Comparison of ENCODE assay signal across 25 mouse cellular contexts in genomic region chr8:88783722-88784121, GRCm38 (mm10).
A peak's percentile ranks its signal among the peaks of the same experiment; 100 is the strongest.
DNase-seq lines count a peak whose midpoint lies in the region; ATAC-seq and TF ChIP-seq lines count a peak whose summit lies in the region.
"Had no signal": no experiment of that assay in that cellular context is flagged by ENCODE, and none has a peak within 500 bp of the region (broad histone marks: within the 10 kb centered on the region; RNA-seq: fewer than 3 reads in every experiment).

No protein-coding gene starts in this region.

- H3K4me1 ChIP-seq in lung, postnatal 0 days (ENCODE audit: insufficient read depth, low read depth, low read length), result no peaks in the 10 kb centered on the region
- H3K4me1 ChIP-seq in CH12.LX (ENCODE audit: control insufficient read depth in 1 of 2, insufficient read depth in 2 of 2), result peaks cover 4 to 13% of the 10 kb centered on the region in 2 experiments; a peak in 2 of 4 replicates
- H3K4me1 ChIP-seq: forebrain, embryonic 13.5 days had no signal

- H3K36me3 ChIP-seq in lung, postnatal 0 days (ENCODE audit: insufficient read depth, low read length), result no peaks in the 10 kb centered on the region
- no peaks in the 10 kb centered on the region for H3K36me3 ChIP-seq in CH12.LX (replicated peaks in 1 of 2; ENCODE audit: control insufficient read depth in 1 of 2, insufficient read depth in 1 of 2, low read length in 1 of 2)
- H3K36me3 ChIP-seq: forebrain, embryonic 10.5 days; G1E; heart, embryonic 13.5 days had no signal

- TF ChIP-seq EP300 in lung, postnatal 0 days (IDR thresholded peaks at IDR 0.05), result no peak
- TF ChIP-seq EP300 in CH12.LX (IDR thresholded peaks at IDR 0.05; ENCODE audit: low read length), result no peak

- no peak overlapping the region for H3K4me2 ChIP-seq in lung, postnatal 0 days (replicated peaks; ENCODE audit: low read depth, low read length)
- no peak overlapping the region for H3K4me2 ChIP-seq in CH12.LX (ENCODE audit: insufficient read depth, low read depth, poor library complexity, severe bottlenecking)
- H3K4me2 ChIP-seq: forebrain, embryonic 13.5 days; heart, embryonic 13.5 days; hindbrain, embryonic 14.5 days had no signal

- in situ Hi-C loops in CH12.LX (cut with MboI; ENCODE audit: low pct_ligation_motif_present, low pct_unique_long_range_greater_than_20kb, low sequenced_read_pairs), result no loop called here

- no peak for TF ChIP-seq POLR2A in CH12.LX (IDR thresholded peaks at IDR 0.05; ENCODE audit: low read depth, low read length)

- H3K9ac ChIP-seq in lung, postnatal 0 days (replicated peaks; ENCODE audit: low read depth), result no peak overlapping the region
- no peak overlapping the region for H3K9ac ChIP-seq in CH12.LX (ENCODE audit: insufficient read depth, low read depth)
- H3K9ac ChIP-seq: forebrain, embryonic 13.5 days; heart, embryonic 13.5 days; hindbrain, embryonic 14.5 days had no signal

- TF ChIP-seq CTCF in lung, postnatal 0 days (IDR thresholded peaks at IDR 0.05), result no peak
- no peak for TF ChIP-seq CTCF in CH12.LX (conservative IDR thresholded peaks at IDR 0.05 in 1 of 2, IDR thresholded peaks at IDR 0.05 in 1 of 2; ENCODE audit: low read depth in 2 of 2, low read length in 2 of 2)

- DNase-seq in lung, postnatal 36 days, result peak; percentile 4
- no peak for DNase-seq in lung, postnatal 0 days (ENCODE audit: low spot score)
- DNase-seq in A20 (ENCODE audit: low read depth, low spot score), result peak; percentile 22
- peak; percentile 37 for DNase-seq in CH12.LX (ENCODE audit: extremely low read depth)
- no peak for DNase-seq in cerebellum, postnatal 36 days
- DNase-seq in layer of hippocampus, postnatal 36 days, result no peak
- DNase-seq in neural tube, embryonic 10.5 days (ENCODE audit: extremely low spot score, low spot score), result no peak
- DNase-seq: adrenal gland, postnatal 10 days; adrenal gland, postnatal 36 days; cerebellum, adult 18-20 months; cerebellum, adult 9-10 months; cerebellum, postnatal 14 days; gastrocnemius, postnatal 10 days; gastrocnemius, postnatal 36 days; heart, adult 18-20 months had no signal

- dilution Hi-C loops in CH12.LX (cut with MboI; ENCODE audit: extremely low pct_ligation_motif_present, extremely low pct_unique_long_range_greater_than_20kb, low sequenced_read_pairs), result no loop called here

- WGBS in lung, postnatal 0 days, result 90% methylated on average over 1 of the region's 1 CpGs

- no peak overlapping the region for H3K4me3 ChIP-seq in lung, postnatal 0 days (ENCODE audit: low read depth, low read length)
- H3K4me3 ChIP-seq in CH12.LX (replicated peaks in 1 of 3; ENCODE audit: low read depth in 2 of 3, low read length in 2 of 3, poor library complexity in 1 of 3), result no peak overlapping the region
- H3K4me3 ChIP-seq: forebrain, embryonic 10.5 days; forebrain, embryonic 13.5 days; heart, embryonic 13.5 days had no signal

- H3K27me3 ChIP-seq in lung, postnatal 0 days (replicated peaks; ENCODE audit: insufficient read depth, low read length), result no peaks in the 10 kb centered on the region
- peaks cover 4% of the 10 kb centered on the region for H3K27me3 ChIP-seq in CH12.LX (replicated peaks)
- H3K27me3 ChIP-seq: forebrain, embryonic 13.5 days had no signal

- H3K9me3 ChIP-seq in lung, postnatal 0 days (ENCODE audit: low read length), result no peaks in the 10 kb centered on the region
- H3K9me3 ChIP-seq in CH12.LX (replicated peaks; ENCODE audit: low read length), result no peaks in the 10 kb centered on the region
- H3K9me3 ChIP-seq: forebrain, embryonic 10.5 days; forebrain, embryonic 13.5 days; heart, embryonic 13.5 days had no signal

- H3K27ac ChIP-seq in lung, postnatal 0 days (ENCODE audit: low read length), result no peak overlapping the region
- H3K27ac ChIP-seq in CH12.LX (ENCODE audit: insufficient read depth, low read depth), result no peak overlapping the region
- H3K27ac ChIP-seq: forebrain, embryonic 10.5 days; forebrain, embryonic 13.5 days; heart, embryonic 13.5 days; hindbrain, embryonic 14.5 days; hindbrain, postnatal 0 days had no signal

- no peak for TF ChIP-seq RAD21 in CH12.LX (IDR thresholded peaks at IDR 0.05; ENCODE audit: low read depth, low read length)

- no peak for ATAC-seq in lung, postnatal 0 days
- ATAC-seq in hematopoietic stem cell, adult 5-6 weeks (replicated peaks in 1 of 2; ENCODE audit: insufficient read depth in 1 of 2, low FRiP score in 2 of 2, low TSS enrichment in 1 of 2, low read depth in 1 of 2, poor library complexity in 2 of 2, severe bottlenecking in 2 of 2), result peak; percentile 17; a peak in 1 of 4 replicates
- ATAC-seq: forebrain, embryonic 13.5 days; forebrain, embryonic 16.5 days; hindbrain, postnatal 0 days; inflammation-experienced regulatory T-cells, adult 6 months; Patski had no signal

- no peaks in the 10 kb centered on the region for H3K79me2 ChIP-seq in CH12.LX (replicated peaks; ENCODE audit: control insufficient read depth, extremely low read depth, insufficient read depth, poor library complexity, severe bottlenecking)

TF ChIP-seq in CH12.LX, 34 proteins besides CTCF, POLR2A, EP300 and RAD21:
- TF ChIP-seq MAZ (IDR thresholded peaks at IDR 0.05; ENCODE audit: low read depth, low read length) (no peak), ZMIZ1 (IDR thresholded peaks at IDR 0.05; ENCODE audit: low read depth, low read length) (no peak), ZKSCAN1 (IDR thresholded peaks at IDR 0.05; ENCODE audit: borderline replicate concordance, low read depth, low read length) (no peak), PAX5 (IDR thresholded peaks at IDR 0.05; ENCODE audit: low read length) (no peak), CHD2 (IDR thresholded peaks at IDR 0.05; ENCODE audit: low read length) (no peak), JUND (conservative IDR thresholded peaks at IDR 0.05; ENCODE audit: low read depth, low read length) (no peak), SMC3 (IDR thresholded peaks at IDR 0.05; ENCODE audit: low read depth, low read length) (no peak), BHLHE40 (IDR thresholded peaks at IDR 0.05; ENCODE audit: low read depth, low read length) (no peak), GABPA (IDR thresholded peaks at IDR 0.05; ENCODE audit: insufficient replicate concordance, low read depth, low read length) (no peak), MXI1 (IDR thresholded peaks at IDR 0.05; ENCODE audit: low read depth, low read length) (no peak), POLR2AphosphoS2 (IDR thresholded peaks at IDR 0.05; ENCODE audit: low read depth, low read length) (no peak), ZC3H11A (IDR thresholded peaks at IDR 0.05; ENCODE audit: low read depth, low read length) (no peak), ZNF384 (IDR thresholded peaks at IDR 0.05; ENCODE audit: low read depth, low read length) (no peak), RCOR1 (conservative IDR thresholded peaks at IDR 0.05; ENCODE audit: low read depth, low read length) (no peak), UBTF (IDR thresholded peaks at IDR 0.05; ENCODE audit: low read depth, low read length) (no peak), ETS1 (conservative IDR thresholded peaks at IDR 0.05; ENCODE audit: low read depth, low read length) (no peak), USF2 (conservative IDR thresholded peaks at IDR 0.05; ENCODE audit: low read depth, low read length) (no peak), SIN3A (IDR thresholded peaks at IDR 0.05; ENCODE audit: low read length) (no peak), MAFK (IDR thresholded peaks at IDR 0.05; ENCODE audit: insufficient replicate concordance, low read length) (no peak), NRF1 (IDR thresholded peaks at IDR 0.05; ENCODE audit: low read depth, low read length) (no peak)

Comparison
In these comparisons a context has a peak if more than half of its experiments do, and no peak if none do; other contexts are left out.
1. DNase-seq: peak in lung, postnatal 36 days (single experiment), A20 (single experiment) and CH12.LX (single experiment); none in lung, postnatal 0 days (single experiment), cerebellum, postnatal 36 days (0 of 2), layer of hippocampus, postnatal 36 days (0 of 2) and neural tube, embryonic 10.5 days (single experiment).